Comparison of ENCODE assay signal across 11 mouse cellular contexts in genomic region chr19:33087961-33088360, GRCm38 (mm10).
"Had no signal": no experiment of that assay in that cellular context is flagged by ENCODE, and none has a peak within 500 bp of the region (broad histone marks: within the 10 kb centered on the region; RNA-seq: fewer than 3 reads in every experiment).

No protein-coding gene starts in this region.

- H3K27ac ChIP-seq: limb, embryonic 15.5 days; liver, embryonic 13.5 days; midbrain, embryonic 13.5 days; stomach, postnatal 0 days had no signal

- ATAC-seq: inflammation-experienced regulatory T-cells, adult 6 months; midbrain, embryonic 13.5 days had no signal

- H3K9me3 ChIP-seq: limb, embryonic 15.5 days; liver, embryonic 13.5 days; midbrain, embryonic 13.5 days had no signal

- H3K36me3 ChIP-seq: limb, embryonic 15.5 days; liver, embryonic 13.5 days; midbrain, embryonic 13.5 days had no signal

- H3K4me1 ChIP-seq: midbrain, embryonic 13.5 days had no signal

- H3K4me2 ChIP-seq: limb, embryonic 15.5 days; liver, embryonic 13.5 days; midbrain, embryonic 13.5 days had no signal

- H3K27me3 ChIP-seq: limb, embryonic 15.5 days; liver, embryonic 13.5 days; midbrain, embryonic 13.5 days had no signal

- H3K4me3 ChIP-seq: limb, embryonic 15.5 days; liver, embryonic 13.5 days; midbrain, embryonic 13.5 days had no signal

- H3K9ac ChIP-seq: limb, embryonic 15.5 days; liver, embryonic 13.5 days; midbrain, embryonic 13.5 days had no signal

- DNase-seq: kidney, adult 18-20 months; kidney, postnatal 10 days; layer of hippocampus, adult 9-11 months; layer of hippocampus, postnatal 36 days; liver, embryonic 13.5 days; lung, adult 18-20 months; lung, postnatal 36 days had no signal
